Mouse (Mus musculus) layer of hippocampus, adult 2 months (tissue): ENCODE data around the gene Ankrd2. TPM values are rescaled to one million over a fixed set of nuclear protein-coding genes. Genes with fewer than 3 reads are reported as not detected.

Experiments
- DNase-seq, 2 experiments: peaks; one replicate each; pipeline ENCODE4 v3.0.0; 2022; ENCODE audit warnings: low spot score in 2 of 2
- H3K27ac ChIP-seq: fragments of 200-600 bp; 2 replicates; pipeline ENCODE4 v1.8.1; 2022
- H3K4me3 ChIP-seq: fragments of 200-600 bp; 2 replicates; pipeline ENCODE4 v1.8.1; 2022; ENCODE audit warnings: mild to moderate bottlenecking
- CTCF ChIP-seq: fragments of 200-600 bp; conservative IDR thresholded peaks from 2 replicates; pipeline ENCODE4 v1.8.1; 2022; ENCODE audit warnings: antibody characterized with exemption, mild to moderate bottlenecking, moderate library complexity
- total RNA-seq, 2 experiments: library from RNA; stranded (reverse); gene quantifications; 2 replicates each; pipeline ENCODE4 v1.2.3; 2021

The Ankrd2 gene
- total RNA-seq, 2 experiments from 2014 or later = not detected

GRCm38 (mm10) chr19:42001253-42001980, 34.4 kb upstream of the Ankrd2 start:
- Histone ChIP-seq H3K4me3 (no peak overlapping the region), H3K27ac (no peak overlapping the region)
- no peak for DNase-seq
- TF ChIP-seq CTCF = no peak

GRCm38 (mm10) chr19:42004258-42004657, 31.5 kb upstream of the Ankrd2 start:
- H3K4me3 ChIP-seq = no peak overlapping the region
- no peak for TF ChIP-seq CTCF
- DNase-seq = no peak
- no peak overlapping the region for H3K27ac ChIP-seq

GRCm38 (mm10) chr19:42005616-42006015, 30.2 kb upstream of the Ankrd2 start:
- TF ChIP-seq CTCF = no peak
- no peak overlapping the region for H3K4me3 ChIP-seq
- no peak overlapping the region for H3K27ac ChIP-seq
- no peak for DNase-seq

- DNase-seq = no peak
- no peak overlapping the region for H3K4me3 ChIP-seq
- no peak for TF ChIP-seq CTCF
- no peak overlapping the region for H3K27ac ChIP-seq
Observed at GRCm38 (mm10) chr19:42006568-42006967, 29.2 kb upstream of the Ankrd2 start.

- no peak for DNase-seq
- no peak overlapping the region for H3K27ac ChIP-seq
Observed at GRCm38 (mm10) chr19:42008586-42008985, 27.2 kb upstream of the Ankrd2 start.

GRCm38 (mm10) chr19:42009067-42009466, 26.7 kb upstream of the Ankrd2 start:
- no peak overlapping the region for H3K4me3 ChIP-seq
- no peak overlapping the region for H3K27ac ChIP-seq
- no peak for TF ChIP-seq CTCF
- DNase-seq = no peak

More at GRCm38 (mm10) chr19:42008586-42008985, 27.2 kb upstream of the Ankrd2 start:
- no peak overlapping the region for H3K4me3 ChIP-seq
- TF ChIP-seq CTCF = no peak

GRCm38 (mm10) chr19:42010436-42010835, 25.4 kb upstream of the Ankrd2 start:
- TF ChIP-seq CTCF = no peak
- Histone ChIP-seq H3K4me3 (no peak overlapping the region), H3K27ac (no peak overlapping the region)
- no peak for DNase-seq

- no peak for DNase-seq
- TF ChIP-seq CTCF = no peak
- Histone ChIP-seq H3K4me3 (no peak overlapping the region), H3K27ac (no peak overlapping the region)
Observed at GRCm38 (mm10) chr19:42011123-42011522, 24.7 kb upstream of the Ankrd2 start.

- no peak for DNase-seq
- TF ChIP-seq CTCF = no peak
- no peak overlapping the region for H3K27ac ChIP-seq
- H3K4me3 ChIP-seq = no peak overlapping the region
Observed at GRCm38 (mm10) chr19:42014231-42014825, 21.5 kb upstream of the Ankrd2 start.

- H3K27ac ChIP-seq = no peak overlapping the region
- TF ChIP-seq CTCF = no peak
- no peak for DNase-seq
- no peak overlapping the region for H3K4me3 ChIP-seq
Observed at GRCm38 (mm10) chr19:42015001-42015400, 20.8 kb upstream of the Ankrd2 start.

GRCm38 (mm10) chr19:42016251-42016650, 19.5 kb upstream of the Ankrd2 start:
- no peak for DNase-seq
- TF ChIP-seq CTCF = no peak
- Histone ChIP-seq H3K27ac (peak overlapping the region; percentile 74), H3K4me3 (no peak overlapping the region)

- Histone ChIP-seq H3K27ac (peak overlapping the region; percentile 74), H3K4me3 (no peak overlapping the region)
- TF ChIP-seq CTCF = no peak
- peak; percentile 37 to 58 for DNase-seq
Observed at GRCm38 (mm10) chr19:42016840-42017239, 19.0 kb upstream of the Ankrd2 start.

- TF ChIP-seq CTCF = no peak
- DNase-seq = peak; percentile 48 to 55
- peak overlapping the region; percentile 74 for H3K27ac ChIP-seq
- no peak overlapping the region for H3K4me3 ChIP-seq
Observed at GRCm38 (mm10) chr19:42017399-42018247, 18.2 kb upstream of the Ankrd2 start.
